Mouse (Mus musculus) myocyte (in vitro differentiated cells): ENCODE measurements around the gene Rreb1. TPM values are rescaled to one million over a fixed set of nuclear protein-coding genes. Genes with fewer than 3 reads are reported as not detected.

ENCODE experiments used
- H3K27me3 ChIP-seq: one replicate; pipeline ENCODE4 v1.6.1; 2011; ENCODE audit not compliant: control insufficient read depth, insufficient read depth, insufficient read length
- H3K36me3 ChIP-seq: one replicate; pipeline ENCODE4 v1.6.1; 2011; ENCODE audit not compliant: control insufficient read depth, insufficient read depth
- H3K4me2 ChIP-seq: one replicate; pipeline ENCODE4 v1.6.1; 2011; ENCODE audit warnings: low read depth, control low read depth
- H3K4me3 ChIP-seq: one replicate; pipeline ENCODE4 v1.5.1; 2011; ENCODE audit warnings: mild to moderate bottlenecking, control low read depth, moderate library complexity
- H3K79me2 ChIP-seq: one replicate; pipeline ENCODE4 v1.6.1; 2011; ENCODE audit not compliant: control insufficient read depth, insufficient read depth
- H3ac ChIP-seq: one replicate; pipeline ENCODE4 v1.6.1; 2011; ENCODE audit not compliant: control insufficient read depth, insufficient read length
- CEBPB ChIP-seq: IDR thresholded peaks from 2 replicates; pipeline ENCODE4 v1.6.1; 2011; ENCODE audit warnings: mild to moderate bottlenecking, moderate library complexity; ENCODE audit not compliant: poor library complexity, insufficient read depth, severe bottlenecking
- E2F4 ChIP-seq: IDR thresholded peaks from one replicate; pipeline ENCODE4 v1.6.1; 2011; ENCODE audit warnings: mild to moderate bottlenecking, control low read depth, moderate library complexity; ENCODE audit not compliant: insufficient read depth
- MAX ChIP-seq: IDR thresholded peaks from one replicate; pipeline ENCODE4 v1.6.1; 2011; ENCODE audit warnings: low read depth, mild to moderate bottlenecking, control low read depth
- MYOD1 ChIP-seq, 3 experiments: IDR thresholded peaks; one replicate each; pipeline ENCODE4 v1.6.1; 2011; ENCODE audit warnings: control low read depth in 2 of 3, low read depth in 2 of 3, mild to moderate bottlenecking in 2 of 3, moderate library complexity in 1 of 3; ENCODE audit not compliant: insufficient read length in 2 of 3, control insufficient read depth in 1 of 3
- MYOG ChIP-seq, 3 experiments: IDR thresholded peaks; one replicate each; pipeline ENCODE4 v1.6.1; 2011; ENCODE audit warnings: control low read depth in 2 of 3, low read depth in 2 of 3, mild to moderate bottlenecking in 2 of 3; ENCODE audit not compliant: insufficient read length in 2 of 3, control insufficient read depth in 1 of 3, insufficient read depth in 1 of 3
- POLR2A ChIP-seq: IDR thresholded peaks from one replicate; pipeline ENCODE4 v1.6.1; 2011; ENCODE audit warnings: low read depth, mild to moderate bottlenecking, control low read depth, moderate library complexity; ENCODE audit not compliant: insufficient read length
- POLR2AphosphoS2 ChIP-seq: IDR thresholded peaks from one replicate; pipeline ENCODE4 v1.6.1; 2011; ENCODE audit warnings: low read depth, control low read depth; ENCODE audit not compliant: insufficient read length
- REST ChIP-seq: IDR thresholded peaks from one replicate; pipeline ENCODE4 v1.6.1; 2011; ENCODE audit warnings: mild to moderate bottlenecking, control low read depth, moderate library complexity; ENCODE audit not compliant: insufficient read depth, insufficient read length
- SRF ChIP-seq: IDR thresholded peaks from one replicate; pipeline ENCODE4 v1.6.1; 2011; ENCODE audit warnings: low read depth; ENCODE audit not compliant: control insufficient read depth, insufficient read length
- TCF12 ChIP-seq: IDR thresholded peaks from one replicate; pipeline ENCODE4 v1.6.1; 2011; ENCODE audit warnings: mild to moderate bottlenecking, control low read depth; ENCODE audit not compliant: poor library complexity, insufficient read depth, severe bottlenecking
- TCF3 ChIP-seq: IDR thresholded peaks from one replicate; pipeline ENCODE4 v1.6.1; 2011; ENCODE audit warnings: low read depth, control low read depth; ENCODE audit not compliant: insufficient read length
- USF1 ChIP-seq: IDR thresholded peaks from one replicate; pipeline ENCODE4 v1.6.1; 2011; ENCODE audit warnings: low read depth, mild to moderate bottlenecking, control low read depth, moderate library complexity
- polyA plus RNA-seq: library from polyadenylated mRNA; unstranded; fragments of >200 nt; fragmentation: generic; extraction: Trizol; gene quantifications from one replicate; pipeline ENCODE4 v1.2.1, GENCODE M21; 2012; ENCODE audit warnings: missing spikeins

Rreb1 gene
- polyA plus RNA-seq, 1 experiment, result 19.7 TPM

GRCm38 (mm10) chr13:37993704-37994404 lies 215.7 kb downstream of the Rreb1 start, which contains the start of gene Ssr1:
TSS of gene Ssr1 (minus strand) at chr13:37994217.
- H3K79me2 ChIP-seq, result peaks cover 40% of the 10 kb centered on the region
- peak within 1 kb of the TSS; percentile 83 for H3K4me2 ChIP-seq
- H3K36me3 ChIP-seq, result peaks cover 25% of the 10 kb centered on the region
- H3K4me3 ChIP-seq, result peak within 1 kb of the TSS; percentile 74
- peak; percentile 96 for TF ChIP-seq POLR2A
- TF ChIP-seq TCF12, result no peak
- no peak for TF ChIP-seq MYOG (IDR thresholded peaks at IDR 0.05; ENCODE audit: control insufficient read depth in 1 of 3, insufficient read depth in 1 of 3, insufficient read length in 2 of 3, low read depth in 2 of 3)
- no peak for TF ChIP-seq SRF
- no peak for TF ChIP-seq MAX
- no peak for TF ChIP-seq E2F4
- no peak for TF ChIP-seq CEBPB
- peak; percentile 18 for TF ChIP-seq REST
- TF ChIP-seq USF1, result peak; percentile 57
- TF ChIP-seq POLR2AphosphoS2, result peak; percentile 95
- TF ChIP-seq TCF3, result no peak
- TF ChIP-seq MYOD1 (IDR thresholded peaks at IDR 0.05; ENCODE audit: control insufficient read depth in 1 of 3, insufficient read length in 2 of 3, low read depth in 2 of 3), result peak in 1 of 3 experiments; percentile 8
- H3K27me3 ChIP-seq, result peaks cover 1% of the 10 kb centered on the region
- H3ac ChIP-seq, result peak within 1 kb of the TSS; percentile 84

- Histone ChIP-seq H3K4me2 (peak overlapping the region; percentile 83), H3K36me3 (peaks cover 20% of the 10 kb centered on the region), H3ac (peak overlapping the region; percentile 84), H3K27me3 (peaks cover 6% of the 10 kb centered on the region), H3K4me3 (peak overlapping the region; percentile 74), H3K79me2 (peaks cover 40% of the 10 kb centered on the region)
- TF ChIP-seq SRF, result no peak
- TF ChIP-seq TCF3, result no peak
- TF ChIP-seq MYOD1 (IDR thresholded peaks at IDR 0.05; ENCODE audit: control insufficient read depth in 1 of 3, insufficient read length in 2 of 3, low read depth in 2 of 3), result no peak
- TF ChIP-seq POLR2AphosphoS2, result no peak
- TF ChIP-seq E2F4, result no peak
- TF ChIP-seq CEBPB, result no peak
- TF ChIP-seq TCF12, result no peak
- no peak for TF ChIP-seq USF1
- TF ChIP-seq POLR2A, result no peak
- no peak for TF ChIP-seq REST
- no peak for TF ChIP-seq MYOG (IDR thresholded peaks at IDR 0.05; ENCODE audit: control insufficient read depth in 1 of 3, insufficient read depth in 1 of 3, insufficient read length in 2 of 3, low read depth in 2 of 3)
- no peak for TF ChIP-seq MAX
These were observed 216.2 kb downstream of the Rreb1 start for GRCm38 (mm10) chr13:37994405-37994749.

GRCm38 (mm10) chr13:37999713-38000112 lies 221.5 kb downstream of the Rreb1 start:
- TF ChIP-seq USF1, result no peak
- no peak for TF ChIP-seq MYOG (IDR thresholded peaks at IDR 0.05; ENCODE audit: control insufficient read depth in 1 of 3, insufficient read depth in 1 of 3, insufficient read length in 2 of 3, low read depth in 2 of 3)
- TF ChIP-seq REST, result no peak
- no peak for TF ChIP-seq MAX
- TF ChIP-seq POLR2A, result no peak
- no peak for TF ChIP-seq TCF12
- no peak overlapping the region for H3K4me3 ChIP-seq
- peaks cover 23% of the 10 kb centered on the region for H3K27me3 ChIP-seq
- no peaks in the 10 kb centered on the region for H3K36me3 ChIP-seq
- H3K4me2 ChIP-seq, result no peak overlapping the region
- H3ac ChIP-seq, result no peak overlapping the region
- no peaks in the 10 kb centered on the region for H3K79me2 ChIP-seq

Other genes with a start within 250 kb of the Rreb1 start
- gene Ssr1, start 215.8 kb downstream of the Rreb1 start, polyA plus RNA-seq, result 44.7 TPM